Mouse (Mus musculus) CH12.LX (cell line): Measurements from ENCODE around the gene Pmp22. TPM values are rescaled to one million over a fixed set of nuclear protein-coding genes. Genes with fewer than 3 reads are reported as not detected.

Source experiments
- DNase-seq: peaks from one replicate; pipeline ENCODE4 v3.0.0-alpha.2; 2013; ENCODE audit errors: extremely low read depth
- H3K27ac ChIP-seq: 2 replicates; pipeline ENCODE4 v1.5.1; 2012; ENCODE audit warnings: low read depth, mild to moderate bottlenecking, control low read depth, moderate library complexity; ENCODE audit not compliant: insufficient read depth
- H3K27me3 ChIP-seq: replicated peaks from 2 replicates; pipeline ENCODE3; 2012; ENCODE audit warnings: inconsistent platforms
- H3K36me3 ChIP-seq, 2 experiments: replicated peaks in 1 of 2; 2 replicates each; pipeline versions ENCODE3 to v1.6.1; 2012; ENCODE audit warnings: inconsistent platforms in 1 of 2, low read length in 1 of 2, mild to moderate bottlenecking in 1 of 2, mixed read lengths in 1 of 2, moderate library complexity in 1 of 2; ENCODE audit not compliant: control insufficient read depth in 1 of 2, insufficient read depth in 1 of 2
- H3K4me1 ChIP-seq, 2 experiments: 2 replicates each; pipeline ENCODE4 v1.6.1; 2012; ENCODE audit warnings: inconsistent platforms in 1 of 2, moderate library complexity in 1 of 2; ENCODE audit not compliant: insufficient read depth in 2 of 2, control insufficient read depth in 1 of 2
- H3K4me2 ChIP-seq: 2 replicates; pipeline ENCODE4 v1.6.1; 2012; ENCODE audit warnings: low read depth, mild to moderate bottlenecking, control low read depth; ENCODE audit not compliant: poor library complexity, insufficient read depth, severe bottlenecking
- H3K4me3 ChIP-seq, 3 experiments: fragments of 150-350 bp in 1 of 3; sonication (generic) in 1 of 3; replicated peaks in 1 of 3; 2 replicates each; pipeline versions ENCODE3 to v1.5.1; 2011 to 2012; ENCODE audit warnings: low read depth in 2 of 3, low read length in 2 of 3, mild to moderate bottlenecking in 2 of 3, moderate library complexity in 2 of 3, control low read depth in 1 of 3, improper control_type of control experiment in 1 of 3, inconsistent platforms in 1 of 3, mixed read lengths in 1 of 3; ENCODE audit not compliant: poor library complexity in 1 of 3
- H3K79me2 ChIP-seq: replicated peaks from 2 replicates; pipeline ENCODE4 v1.6.1; 2012; ENCODE audit warnings: mild to moderate bottlenecking, moderate library complexity; ENCODE audit not compliant: control insufficient read depth, poor library complexity, insufficient read depth, severe bottlenecking; ENCODE audit errors: extremely low read depth
- H3K9ac ChIP-seq: 2 replicates; pipeline ENCODE4 v1.6.1; 2012; ENCODE audit warnings: low read depth, mild to moderate bottlenecking, control low read depth, moderate library complexity; ENCODE audit not compliant: insufficient read depth
- H3K9me3 ChIP-seq: replicated peaks from 2 replicates; pipeline ENCODE3; 2012; ENCODE audit warnings: low read length, inconsistent platforms, mixed read lengths
- BHLHE40 ChIP-seq: IDR thresholded peaks from 2 replicates; pipeline ENCODE4 v1.6.1; 2011; ENCODE audit warnings: mild to moderate bottlenecking, low read depth, low read length, improper control_type of control experiment
- CHD1 ChIP-seq: IDR thresholded peaks from 2 replicates; pipeline ENCODE4 v1.6.1; 2012; ENCODE audit warnings: low read depth, low read length, improper control_type of control experiment, inconsistent platforms
- CHD2 ChIP-seq: IDR thresholded peaks from 2 replicates; pipeline ENCODE4 v1.6.1; 2011; ENCODE audit warnings: low read length, improper control_type of control experiment
- CTCF ChIP-seq, 2 experiments: IDR thresholded peaks in 1 of 2; conservative IDR thresholded peaks in 1 of 2; 2 replicates each; pipeline ENCODE4 v1.5.1; 2011 to 2012; ENCODE audit warnings: low read depth in 2 of 2, low read length in 2 of 2, improper control_type of control experiment in 1 of 2, inconsistent platforms in 1 of 2, mild to moderate bottlenecking in 1 of 2, moderate library complexity in 1 of 2
- E2F4 ChIP-seq: IDR thresholded peaks from 2 replicates; pipeline ENCODE4 v1.6.1; 2011; ENCODE audit warnings: low read depth, low read length, improper control_type of control experiment; ENCODE audit not compliant: insufficient replicate concordance
- EP300 ChIP-seq: IDR thresholded peaks from 2 replicates; pipeline ENCODE4 v1.6.1; 2011; ENCODE audit warnings: low read length, improper control_type of control experiment
- HCFC1 ChIP-seq: IDR thresholded peaks from 2 replicates; pipeline ENCODE4 v1.6.1; 2012; ENCODE audit warnings: low read depth, mild to moderate bottlenecking, inconsistent platforms, low read length, improper control_type of control experiment
- JUN ChIP-seq: IDR thresholded peaks from 2 replicates; pipeline ENCODE4 v1.6.1; 2011; ENCODE audit warnings: low read depth, mild to moderate bottlenecking, low read length, improper control_type of control experiment, moderate library complexity; ENCODE audit not compliant: insufficient read depth
- JUND ChIP-seq: conservative IDR thresholded peaks from 2 replicates; pipeline ENCODE4 v1.6.1; 2011; ENCODE audit warnings: low read depth, low read length, improper control_type of control experiment
- MAFK ChIP-seq: IDR thresholded peaks from 2 replicates; pipeline ENCODE4 v1.6.1; 2011; ENCODE audit warnings: low read length, improper control_type of control experiment; ENCODE audit not compliant: insufficient replicate concordance
- MXI1 ChIP-seq: IDR thresholded peaks from 2 replicates; pipeline ENCODE4 v1.6.1; 2011; ENCODE audit warnings: mild to moderate bottlenecking, low read depth, low read length, improper control_type of control experiment
- NELFE ChIP-seq: IDR thresholded peaks from 2 replicates; pipeline ENCODE4 v1.6.1; 2011; ENCODE audit warnings: low read depth, low read length, improper control_type of control experiment
- NRF1 ChIP-seq: IDR thresholded peaks from 2 replicates; pipeline ENCODE4 v1.6.1; 2014; ENCODE audit warnings: low read depth, mild to moderate bottlenecking, inconsistent platforms, low read length, improper control_type of control experiment, moderate library complexity
- PAX5 ChIP-seq: IDR thresholded peaks from 2 replicates; pipeline ENCODE4 v1.6.1; 2012; ENCODE audit warnings: low read length, inconsistent platforms, mixed read lengths
- POLR2A ChIP-seq: IDR thresholded peaks from 2 replicates; pipeline ENCODE4 v1.6.1; 2011; ENCODE audit warnings: low read depth, mild to moderate bottlenecking, improper control_type of control experiment, low read length
- POLR2AphosphoS2 ChIP-seq: IDR thresholded peaks from 2 replicates; pipeline ENCODE4 v1.6.1; 2011; ENCODE audit warnings: low read depth, low read length, improper control_type of control experiment
- RAD21 ChIP-seq: IDR thresholded peaks from 2 replicates; pipeline ENCODE4 v1.6.1; 2011; ENCODE audit warnings: low read depth, mild to moderate bottlenecking, low read length, improper control_type of control experiment, moderate library complexity
- RCOR1 ChIP-seq: conservative IDR thresholded peaks from 2 replicates; pipeline ENCODE4 v1.6.1; 2012; ENCODE audit warnings: low read depth, mild to moderate bottlenecking, inconsistent platforms, low read length, improper control_type of control experiment
- SIN3A ChIP-seq: IDR thresholded peaks from 2 replicates; pipeline ENCODE4 v1.6.1; 2012; ENCODE audit warnings: low read length, improper control_type of control experiment, inconsistent platforms
- SMC3 ChIP-seq: IDR thresholded peaks from 2 replicates; pipeline ENCODE4 v1.6.1; 2011; ENCODE audit warnings: low read depth, low read length, improper control_type of control experiment
- TBP ChIP-seq: conservative IDR thresholded peaks from 2 replicates; pipeline ENCODE4 v1.6.1; 2011; ENCODE audit warnings: low read depth, low read length, improper control_type of control experiment
- TCF12 ChIP-seq: IDR thresholded peaks from 2 replicates; pipeline ENCODE4 v1.6.1; 2014; ENCODE audit warnings: low read depth, mild to moderate bottlenecking, inconsistent platforms, low read length, improper control_type of control experiment
- ZC3H11A ChIP-seq: IDR thresholded peaks from 2 replicates; pipeline ENCODE4 v1.6.1; 2012; ENCODE audit warnings: low read depth, mild to moderate bottlenecking, inconsistent platforms, low read length, improper control_type of control experiment
- dilution Hi-C: fragments of 300-500 bp; cut with MboI; formaldehyde crosslinking; loops from 2 replicates; pipeline ENCODE4 v1.14.3; 2020; ENCODE audit warnings: low sequenced_read_pairs; ENCODE audit not compliant: extremely low pct_unique_long_range_greater_than_20kb, extremely low pct_ligation_motif_present
- in situ Hi-C: fragments of 300-500 bp; cut with MboI; formaldehyde crosslinking; loops from 3 replicates; pipeline ENCODE4 v1.14.3; 2019; ENCODE audit warnings: low sequenced_read_pairs, low pct_ligation_motif_present, low pct_unique_long_range_greater_than_20kb, mixed read lengths
- polyA plus RNA-seq: library from polyadenylated mRNA; unstranded; fragments of >175 nt; gene quantifications from 2 replicates; pipeline ENCODE4 v1.2.1, GENCODE M21; 2012; ENCODE audit warnings: low read depth; ENCODE audit not compliant: insufficient read length
- total RNA-seq, 2 experiments: library from RNA; depleted of rRNA; stranded (reverse); fragments of 300-350 nt in 1 of 2; fragments of >200 nt in 1 of 2; gene quantifications; 2 replicates each; pipeline ENCODE4 v1.2.3; 2012 to 2014

Pmp22 gene
- total and polyA plus RNA-seq, 3 experiments: not detected

- H3K79me2 ChIP-seq: no peaks in the 10 kb centered on the region
- H3K4me1 ChIP-seq: peaks cover 0 to 16% of the 10 kb centered on the region in 2 experiments; a peak in 2 of 4 replicates
- H3K36me3 ChIP-seq: no peaks in the 10 kb centered on the region
- no peak overlapping the region for H3K4me3 ChIP-seq
- no peak overlapping the region for H3K9ac ChIP-seq
- in situ Hi-C loops: loop anchor here (5.0 kb wide), 2 partner anchors 198 to 378 kb away; no protein-coding TSS in a partner anchor
- dilution Hi-C loops: no loop called here
- DNase-seq: no peak
- no peak for TF ChIP-seq MXI1
- TF ChIP-seq PAX5: no peak
- TF ChIP-seq BHLHE40: no peak
- no peak for TF ChIP-seq SMC3
- no peak for TF ChIP-seq EP300
- no peak for TF ChIP-seq HCFC1
- TF ChIP-seq CHD1: no peak
- no peak for TF ChIP-seq CHD2
- TF ChIP-seq E2F4: no peak
- TF ChIP-seq RAD21: no peak
- no peak for TF ChIP-seq RCOR1
- no peak for TF ChIP-seq TBP
- no peak for TF ChIP-seq NELFE
- TF ChIP-seq POLR2A: no peak
- TF ChIP-seq JUND: no peak
- no peak for TF ChIP-seq JUN
- H3K27ac ChIP-seq: no peak overlapping the region
- no peaks in the 10 kb centered on the region for H3K9me3 ChIP-seq
- H3K4me2 ChIP-seq: no peak overlapping the region
- H3K27me3 ChIP-seq: peaks cover 7% of the 10 kb centered on the region
Observed at GRCm38 (mm10) chr11:63134742-63135482, 6.1 kb downstream of the Pmp22 start.

- H3K4me1 ChIP-seq: peaks cover 0 to 16% of the 10 kb centered on the region in 2 experiments; a peak in 2 of 4 replicates
- no peak overlapping the region for H3K4me3 ChIP-seq
- H3K9me3 ChIP-seq: no peaks in the 10 kb centered on the region
- DNase-seq: peak; percentile 76
- TF ChIP-seq RAD21 (peak; percentile 98), NRF1 (no peak), BHLHE40 (no peak), SIN3A (no peak), CTCF (conservative IDR thresholded peaks at IDR 0.05 in 1 of 2, IDR thresholded peaks at IDR 0.05 in 1 of 2; ENCODE audit: low read depth in 2 of 2, low read length in 2 of 2) (peak; percentile 96 to 99), ZC3H11A (peak; percentile 92), RCOR1 (no peak), HCFC1 (no peak), MAFK (no peak), POLR2AphosphoS2 (no peak), TCF12 (no peak), JUND (no peak), SMC3 (peak; percentile 98)
- peaks cover 7% of the 10 kb centered on the region for H3K27me3 ChIP-seq
- H3K79me2 ChIP-seq: no peaks in the 10 kb centered on the region
- dilution Hi-C loops (no loop called here), in situ Hi-C loops (no loop called here)
- H3K36me3 ChIP-seq: no peaks in the 10 kb centered on the region
- no peak overlapping the region for H3K9ac ChIP-seq
- H3K4me2 ChIP-seq: no peak overlapping the region
- no peak overlapping the region for H3K27ac ChIP-seq
Observed at GRCm38 (mm10) chr11:63135622-63136021, 6.8 kb downstream of the Pmp22 start.
